In genomic region chr13:51752346-51753167, GRCm38 (mm10) we compare ENCODE assay signal across 9 mouse cellular contexts. TPM values are rescaled to one million over a fixed set of nuclear protein-coding genes. Genes with fewer than 3 reads are reported as not detected.
A peak's percentile ranks its signal among the peaks of the same experiment; 100 is the strongest.
DNase-seq lines count a peak whose midpoint lies in the region; ATAC-seq lines count a peak whose summit lies in the region.
"Had no signal": no experiment of that assay in that cellular context is flagged by ENCODE, and none has a peak within 500 bp of the region (broad histone marks: within the 10 kb centered on the region; RNA-seq: fewer than 3 reads in every experiment).

No protein-coding gene starts in this region.

- H3K27ac ChIP-seq in hindbrain, embryonic 14.5 days: peak overlapping the region; percentile 6
- H3K27ac ChIP-seq: embryonic facial prominence, embryonic 15.5 days had no signal

- 0 out of 2 replicates have a peak, but pooled peaks have one; percentile 14 for ATAC-seq in hindbrain, embryonic 14.5 days (ENCODE audit: low FRiP score)
- no peak for ATAC-seq in granulocyte monocyte progenitor cell, adult 5-6 weeks (replicated peaks; ENCODE audit: poor library complexity, severe bottlenecking)

- H3K27me3 ChIP-seq in hindbrain, embryonic 14.5 days (ENCODE audit: control insufficient read depth, insufficient read depth, low read length): no peaks in the 10 kb centered on the region
- H3K27me3 ChIP-seq in splenic B cell, adult 2 months (ENCODE audit: control insufficient read depth, insufficient read depth, low read length, poor library complexity, severe bottlenecking): no peaks in the 10 kb centered on the region
- H3K27me3 ChIP-seq: embryonic facial prominence, embryonic 15.5 days had no signal

- H3K9ac ChIP-seq in hindbrain, embryonic 14.5 days: peak overlapping the region; percentile 40; the same call in 1 of the 2 replicates
- H3K9ac ChIP-seq: embryonic facial prominence, embryonic 15.5 days had no signal

- H3K9me3 ChIP-seq in hindbrain, embryonic 14.5 days (ENCODE audit: control insufficient read depth, low read length): no peaks in the 10 kb centered on the region
- H3K9me3 ChIP-seq: embryonic facial prominence, embryonic 15.5 days had no signal

- H3K36me3 ChIP-seq in hindbrain, embryonic 14.5 days (replicated peaks; ENCODE audit: control insufficient read depth, insufficient read depth): no peaks in the 10 kb centered on the region
- H3K36me3 ChIP-seq in splenic B cell, adult 2 months (ENCODE audit: control insufficient read depth, insufficient read depth, low read length, poor library complexity, severe bottlenecking): no peaks in the 10 kb centered on the region
- H3K36me3 ChIP-seq: embryonic facial prominence, embryonic 15.5 days had no signal

- H3K4me3 ChIP-seq in hindbrain, embryonic 14.5 days (replicated peaks; ENCODE audit: low read length): no peak overlapping the region
- H3K4me3 ChIP-seq: embryonic facial prominence, embryonic 15.5 days had no signal

- H3K4me1 ChIP-seq in hindbrain, embryonic 14.5 days (replicated peaks; ENCODE audit: control insufficient read depth, insufficient read depth, low read length): peaks cover 25% of the 10 kb centered on the region

- peak; percentile 39 for DNase-seq in embryo, embryonic 10 days (ENCODE audit: low spot score)
- DNase-seq in embryo, embryonic 10.5 days (ENCODE audit: low spot score): no peak
- DNase-seq in right cerebral cortex, adult 18-20 months: peak; percentile 72
- DNase-seq in right cerebral cortex, postnatal 14 days: no peak
- no peak for DNase-seq in hindbrain, embryonic 14.5 days (ENCODE audit: low spot score)
- DNase-seq in splenic B cell, adult 2 months (ENCODE audit: low read depth, low spot score): peak; percentile 66
- no peak for DNase-seq in thymus, postnatal 4 days

- 43% methylated on average over 15 of the region's 15 CpGs for WGBS in hindbrain, embryonic 14.5 days

- no peak overlapping the region for H3K4me2 ChIP-seq in hindbrain, embryonic 14.5 days (replicated peaks)
- H3K4me2 ChIP-seq: embryonic facial prominence, embryonic 15.5 days had no signal

RNA-seq across cellular contexts. Expression of gene Sema4d, which starts 41.0 kb away (rescaled TPM):
- polyA plus RNA-seq in hindbrain, embryonic 14.5 days (2014; fragmentation: Nextera tagmentation; extraction: Ambion mirVana): 16.2 and 17.8 TPM in 2 replicates
- total RNA-seq in granulocyte monocyte progenitor cell, adult 5-6 weeks (2014; fragmentation: Nextera tagmentation): 31.5 and 32.8 TPM in 2 replicates
- total RNA-seq in granulocyte monocyte progenitor cell, adult 5-6 weeks (2017): 8.3 and 9.9 TPM in 2 replicates

Comparison
In these comparisons a context has a peak if more than half of its experiments do, and no peak if none do; other contexts are left out.
1. DNase-seq: peak in embryo, embryonic 10 days (single experiment), right cerebral cortex, adult 18-20 months (single experiment) and splenic B cell, adult 2 months (single experiment); none in embryo, embryonic 10.5 days (single experiment), right cerebral cortex, postnatal 14 days (single experiment), hindbrain, embryonic 14.5 days (single experiment) and thymus, postnatal 4 days (single experiment).